Mouse (Mus musculus): ENCODE results near the gene Kcna7.
A peak's percentile ranks its signal among the peaks of the same experiment; 100 is the strongest.
"Not testable (repeated sequence)": the region's sequence is repeated elsewhere in the genome, so short reads cannot be mapped to it uniquely, and the experiment has no call there.

The Kcna7 gene

GRCm38 (mm10) chr7:45405091-45406075, at the start of gene Kcna7:
Kcna7 (plus strand) TSS chr7:45405653.
- DNase-seq (ENCODE audit: low read depth, low spot score): peak; percentile 66

GRCm38 (mm10) chr7:45356087-45356486, 49.4 kb upstream of the Kcna7 start:
- no peak for DNase-seq (ENCODE audit: low read depth, low spot score)

GRCm38 (mm10) chr7:45359081-45359480, 46.4 kb upstream of the Kcna7 start:
- not testable (repeated sequence) for DNase-seq (ENCODE audit: low read depth, low spot score)

- DNase-seq (ENCODE audit: low read depth, low spot score): no peak
These were observed 44.9 kb upstream of the Kcna7 start for GRCm38 (mm10) chr7:45360404-45361125.

DNA sequence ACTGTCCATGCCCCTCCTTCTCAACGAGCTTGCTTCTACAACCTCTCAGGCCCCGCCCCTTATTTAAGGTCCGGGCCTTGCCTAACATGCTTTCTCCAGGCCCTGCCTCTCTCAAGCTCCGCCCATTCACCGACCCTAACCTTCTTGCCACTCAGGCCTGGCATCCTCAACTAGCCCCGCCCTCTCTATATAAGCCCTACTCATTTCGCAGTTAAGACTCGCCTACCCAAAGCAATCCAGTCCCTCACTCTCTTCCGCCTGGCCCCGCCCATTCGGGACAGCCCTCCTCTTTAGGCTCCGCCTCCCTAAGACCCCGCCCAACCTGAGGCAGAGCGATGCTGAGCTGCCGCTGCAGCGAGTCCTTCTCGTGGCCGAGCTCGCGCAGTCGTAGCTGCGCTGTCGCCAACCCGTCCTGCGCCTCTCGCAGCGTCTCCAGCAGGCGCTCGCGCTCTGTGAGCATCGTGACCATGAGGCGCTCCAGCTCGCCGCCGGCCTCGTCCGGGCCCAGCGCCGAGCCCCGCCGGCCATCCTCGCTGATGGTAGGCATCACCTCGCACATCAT, 44.1 kb upstream of the Kcna7 start:
- no peak for DNase-seq (ENCODE audit: low read depth, low spot score)

- DNase-seq (ENCODE audit: low read depth, low spot score): no peak
These were observed 42.7 kb upstream of the Kcna7 start for GRCm38 (mm10) chr7:45362801-45363200.

DNA sequence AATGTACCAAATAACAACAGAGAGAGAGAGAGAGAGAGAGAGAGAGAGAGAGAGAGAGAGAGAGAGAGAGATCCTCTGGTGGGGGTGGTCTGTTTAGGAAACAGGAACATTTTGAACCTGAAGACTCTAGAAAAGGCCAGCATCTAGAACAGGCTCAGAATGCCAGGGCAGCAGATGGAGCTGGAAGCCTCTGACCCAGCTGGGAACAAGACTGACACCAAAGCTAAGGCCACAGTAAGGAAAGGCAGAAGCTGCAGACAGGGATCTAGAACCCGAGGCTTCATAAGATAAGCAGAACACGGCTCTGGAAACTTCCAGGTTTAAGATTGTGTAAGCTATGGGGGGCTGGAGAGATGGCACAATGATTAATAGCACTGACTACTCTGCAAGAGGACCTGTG, 41.5 kb upstream of the Kcna7 start:
- no peak for DNase-seq (ENCODE audit: low read depth, low spot score)

GRCm38 (mm10) chr7:45365742-45366651, 39.5 kb upstream of the Kcna7 start:
- DNase-seq (ENCODE audit: low read depth, low spot score): peak; percentile 28

DNA sequence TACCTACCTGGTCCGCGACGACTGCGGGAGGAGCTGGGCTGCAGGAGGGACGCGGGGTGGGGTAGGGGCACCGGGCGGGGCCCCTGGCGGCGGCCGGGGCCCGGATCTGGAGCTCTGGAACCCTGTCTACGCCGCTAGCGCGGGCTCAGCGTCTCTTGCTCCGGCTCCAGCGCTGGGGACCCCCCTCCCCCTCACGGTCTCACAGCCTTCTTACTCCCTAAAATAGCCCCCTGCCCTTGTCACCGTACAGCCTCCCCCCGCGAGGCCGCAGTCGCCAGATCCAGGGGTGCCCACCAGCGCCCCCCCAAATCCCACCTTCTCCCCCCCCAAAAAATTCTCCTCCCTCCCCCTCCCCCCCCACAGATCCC, 38.8 kb upstream of the Kcna7 start, which contains the start of gene Ppfia3:
Gene Ppfia3, minus strand, starts transcription at position 368 of the 368 bp plus-strand sequence.
- no peak for DNase-seq (ENCODE audit: low read depth, low spot score)

- DNase-seq (ENCODE audit: low read depth, low spot score): peak; percentile 92
These were observed 38.2 kb upstream of the Kcna7 start for GRCm38 (mm10) chr7:45367020-45367880.

DNA sequence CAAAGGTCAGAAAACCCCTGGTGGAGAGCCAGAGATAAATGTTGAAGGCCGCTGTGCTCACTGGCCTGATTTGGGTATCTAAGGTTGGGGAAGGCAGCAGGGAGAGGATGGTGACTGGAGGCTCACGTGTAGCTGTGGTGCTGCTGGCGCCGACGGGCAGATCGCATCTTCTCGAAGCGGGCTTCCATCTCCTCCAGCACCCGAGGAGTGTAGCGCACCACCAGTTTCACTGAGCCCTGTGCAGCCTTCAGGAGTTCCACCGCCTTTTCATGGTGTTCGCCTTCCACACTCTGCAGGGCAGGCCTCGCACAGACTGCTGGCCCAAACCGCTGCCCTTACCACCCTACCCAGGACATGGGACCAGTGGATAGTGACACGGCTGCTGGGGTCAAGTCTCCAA, 37.3 kb upstream of the Kcna7 start:
- DNase-seq (ENCODE audit: low read depth, low spot score): no peak

DNA sequence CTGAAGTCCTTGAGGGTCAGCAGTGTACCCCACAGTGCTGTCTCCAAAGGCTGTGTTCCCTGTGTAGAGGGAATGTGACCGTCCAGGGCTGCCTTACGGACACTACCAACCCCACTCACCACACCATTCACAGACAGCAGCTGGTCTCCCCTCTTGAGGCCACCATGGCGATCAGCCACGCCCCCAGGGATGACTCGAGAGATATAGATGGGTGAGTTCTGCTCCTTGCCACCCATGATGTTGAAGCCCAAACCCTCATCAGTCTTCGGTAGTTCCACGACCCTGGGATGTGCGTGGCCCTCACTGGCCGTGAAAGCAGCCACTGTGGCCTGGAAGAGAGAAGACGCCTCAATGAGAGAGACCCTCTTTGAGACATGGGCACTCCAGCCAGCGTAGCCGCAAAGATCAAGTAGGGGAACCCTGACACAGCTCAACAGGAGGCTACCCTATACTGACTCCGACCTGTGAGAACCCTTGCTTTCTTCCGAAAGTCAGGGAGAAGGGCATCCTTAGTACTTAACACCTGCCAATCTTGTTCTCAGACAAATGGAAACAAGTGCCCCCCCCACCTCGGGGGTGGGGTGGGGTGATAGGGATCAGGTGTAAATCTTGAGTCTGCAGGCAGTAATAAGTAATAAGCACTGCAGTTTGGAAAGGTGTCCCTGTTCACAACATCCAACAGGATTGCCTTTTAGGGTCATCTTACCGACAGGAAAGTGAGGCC, 36.3 kb upstream of the Kcna7 start:
- DNase-seq (ENCODE audit: low read depth, low spot score): no peak

DNA sequence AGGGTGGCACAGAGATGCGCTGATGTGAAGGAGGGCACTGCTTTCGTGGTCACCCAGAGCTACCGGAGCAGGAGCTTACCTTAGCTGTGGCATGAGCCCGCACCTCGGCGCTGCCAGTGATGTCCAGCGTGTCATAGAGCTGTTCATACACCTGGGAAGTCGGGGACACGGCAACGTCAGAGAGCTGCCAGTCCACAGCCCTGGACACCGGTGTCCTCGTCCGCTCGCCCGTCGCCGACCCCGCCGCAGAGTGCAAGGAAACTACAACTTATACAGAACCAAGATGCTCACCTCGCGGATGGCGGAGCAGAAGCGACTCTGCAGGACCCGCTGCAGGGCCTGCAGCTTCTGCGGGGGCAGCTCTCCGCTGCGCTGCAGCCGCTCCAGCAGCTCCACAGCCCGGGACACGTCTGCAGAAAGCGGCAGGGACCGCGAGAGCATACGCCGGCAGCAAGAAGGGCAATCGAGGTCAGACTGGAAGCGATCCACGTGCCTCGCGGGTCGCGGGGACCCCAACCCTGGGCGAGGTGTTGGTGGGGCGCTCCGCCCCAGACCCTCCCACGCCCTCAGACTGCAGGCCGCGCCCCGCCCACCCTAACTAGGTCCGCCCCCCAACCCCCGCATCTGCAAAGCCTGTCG, 35.5 kb upstream of the Kcna7 start:
- no peak for DNase-seq (ENCODE audit: low read depth, low spot score)

GRCm38 (mm10) chr7:45370475-45371311, 34.8 kb upstream of the Kcna7 start, which contains the start of gene Lin7b:
Lin7b (minus strand) TSS chr7:45370583.
- DNase-seq (ENCODE audit: low read depth, low spot score): no peak

DNA sequence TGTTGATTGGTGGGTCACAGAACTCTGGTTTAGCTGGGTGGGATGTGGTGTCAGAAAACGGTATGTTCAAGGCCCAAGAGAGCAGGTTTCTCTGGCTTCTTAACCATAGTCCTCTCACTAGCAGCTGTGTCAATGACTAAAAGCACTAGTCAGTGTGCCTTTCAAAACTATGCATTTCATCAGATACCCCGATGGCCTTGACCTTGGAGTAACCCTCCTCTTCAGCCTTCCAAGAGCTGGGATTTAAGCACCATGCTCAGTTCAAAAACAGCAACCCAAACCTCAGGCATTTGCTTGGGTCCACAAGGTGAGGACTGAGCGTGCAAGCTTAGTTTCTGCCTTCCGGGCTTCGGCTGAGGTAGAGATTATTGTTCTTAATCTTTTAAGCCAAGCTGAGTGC, 33.1 kb upstream of the Kcna7 start:
- no peak for DNase-seq (ENCODE audit: low read depth, low spot score)

DNA sequence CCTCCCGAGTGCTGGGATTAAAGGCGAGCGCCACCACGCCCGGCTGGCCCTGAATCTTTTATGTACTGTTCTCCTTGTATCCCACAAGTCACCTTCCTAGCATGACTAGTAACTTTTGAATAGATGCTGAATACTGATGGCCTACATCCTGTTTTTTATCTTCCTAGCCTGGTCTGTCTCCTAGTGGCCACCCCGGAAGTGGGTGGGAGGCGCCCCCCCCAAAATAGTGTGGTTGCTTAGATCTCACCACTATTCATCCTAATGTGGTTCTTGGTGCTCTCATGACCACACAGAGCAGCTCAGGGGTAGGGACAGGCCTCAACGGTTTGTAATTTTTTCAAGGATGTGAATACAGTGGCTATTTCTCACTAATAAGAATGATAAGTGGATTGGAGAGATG, 30.8 kb upstream of the Kcna7 start:
- DNase-seq (ENCODE audit: low read depth, low spot score): no peak

GRCm38 (mm10) chr7:45376057-45376456, 29.4 kb upstream of the Kcna7 start:
- no peak for DNase-seq (ENCODE audit: low read depth, low spot score)

DNA sequence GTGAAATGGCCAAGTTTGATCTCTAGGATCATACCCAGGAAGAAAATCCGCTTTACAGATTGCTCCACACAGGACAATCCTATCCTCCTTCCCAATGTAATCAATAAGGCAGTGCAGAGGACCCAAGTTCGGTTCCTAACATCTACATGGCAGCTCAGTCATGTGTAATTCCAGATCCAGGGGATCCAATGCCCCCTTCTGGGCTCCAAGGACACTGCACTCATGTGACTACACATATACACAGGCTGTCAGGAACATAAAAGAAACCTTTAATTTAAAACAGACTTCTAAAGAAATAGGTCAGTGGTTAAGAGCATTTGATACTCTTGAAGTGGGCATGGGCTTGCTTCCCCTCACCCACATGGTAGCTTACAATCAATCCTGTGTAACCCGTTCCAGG, 19.4 kb upstream of the Kcna7 start:
- peak; percentile 48 for DNase-seq (ENCODE audit: low read depth, low spot score)
